Mouse (Mus musculus) brain, embryonic 14.5 days (tissue): ENCODE data around the gene Nfatc3. TPM values are rescaled to one million over a fixed set of nuclear protein-coding genes. Genes with fewer than 3 reads are reported as not detected.
"Not testable (repeated sequence)": the region's sequence is repeated elsewhere in the genome, so short reads cannot be mapped to it uniquely, and the experiment has no call there.

Source experiments
- DNase-seq: peaks from one replicate; pipeline ENCODE4 v3.0.0-alpha.2; 2011; ENCODE audit warnings: low read depth
- CTCF ChIP-seq: fragments of 200-500 bp; IDR thresholded peaks from 2 replicates; pipeline ENCODE4 v1.5.1; 2012; ENCODE audit warnings: inconsistent platforms, mild to moderate bottlenecking, moderate library complexity, borderline replicate concordance; ENCODE audit not compliant: insufficient read depth, insufficient read length; ENCODE audit errors: extremely low read depth
- POLR2A ChIP-seq: fragments of 200-500 bp; IDR thresholded peaks from 2 replicates; pipeline ENCODE4 v1.6.1; 2012; ENCODE audit warnings: mild to moderate bottlenecking, inconsistent platforms, borderline replicate concordance; ENCODE audit not compliant: poor library complexity, insufficient read depth, insufficient read length, severe bottlenecking; ENCODE audit errors: extremely low read depth
- polyA plus RNA-seq: library from polyadenylated mRNA; depleted of rRNA; stranded (reverse); fragments of >200 nt; gene quantifications from 2 replicates; pipeline ENCODE4 v1.2.3, GENCODE M21; 2012; rRNA removed

Nfatc3 gene
- polyA plus RNA-seq, result 11.1 and 13.1 TPM in 2 replicates

- TF ChIP-seq CTCF (no peak), POLR2A (no peak)
- peak; percentile 99 for DNase-seq
Measured at GRCm38 (mm10) chr8:106058731-106059612, at the start of gene Nfatc3. Gene Nfatc3, plus strand, starts transcription at chr8:106058840.

GRCm38 (mm10) chr8:106010748-106011642 is 47.6 kb upstream of the Nfatc3 start:
- TF ChIP-seq CTCF, result no peak
- TF ChIP-seq POLR2A, result peak; percentile 28; the same call in 1 of the 2 replicates
- DNase-seq, result peak; percentile 98

GRCm38 (mm10) chr8:106011643-106011986 is 47.0 kb upstream of the Nfatc3 start, which contains the start of gene Ddx28:
Gene Ddx28, minus strand, starts transcription at chr8:106011882.
- no peak for TF ChIP-seq CTCF
- TF ChIP-seq POLR2A, result no peak
- no peak for DNase-seq

- not testable (repeated sequence) for DNase-seq
Measured at GRCm38 (mm10) chr8:106012203-106012602, 46.4 kb upstream of the Nfatc3 start.

- TF ChIP-seq POLR2A, result no peak
- no peak for TF ChIP-seq CTCF
- no peak for DNase-seq
Measured at GRCm38 (mm10) chr8:106016284-106016683, 42.4 kb upstream of the Nfatc3 start.

GRCm38 (mm10) chr8:106017130-106017529 is 41.5 kb upstream of the Nfatc3 start:
- TF ChIP-seq POLR2A, result no peak
- TF ChIP-seq CTCF, result no peak

GRCm38 (mm10) chr8:106018039-106018438 is 40.6 kb upstream of the Nfatc3 start:
- no peak for DNase-seq
- TF ChIP-seq CTCF (no peak), POLR2A (no peak)

More at GRCm38 (mm10) chr8:106017130-106017529, 41.5 kb upstream of the Nfatc3 start:
- no peak for DNase-seq

- DNase-seq, result peak; percentile 84
- TF ChIP-seq CTCF (peak; percentile 91), POLR2A (no peak)
Measured at GRCm38 (mm10) chr8:106022483-106022882, 36.2 kb upstream of the Nfatc3 start.

- no peak for DNase-seq
- no peak for TF ChIP-seq CTCF
- TF ChIP-seq POLR2A, result no peak
Measured at GRCm38 (mm10) chr8:106038721-106039120, 19.9 kb upstream of the Nfatc3 start.

- TF ChIP-seq CTCF (no peak), POLR2A (no peak)
- no peak for DNase-seq
Measured at GRCm38 (mm10) chr8:106039605-106040004, 19.0 kb upstream of the Nfatc3 start.

GRCm38 (mm10) chr8:106040218-106040617 is 18.4 kb upstream of the Nfatc3 start:
- no peak for DNase-seq
- TF ChIP-seq CTCF, result no peak
- TF ChIP-seq POLR2A, result no peak

- TF ChIP-seq CTCF, result no peak
- no peak for TF ChIP-seq POLR2A
- DNase-seq, result no peak
Measured at GRCm38 (mm10) chr8:106043055-106043454, 15.6 kb upstream of the Nfatc3 start.

GRCm38 (mm10) chr8:106044151-106044550 is 14.5 kb upstream of the Nfatc3 start:
- TF ChIP-seq CTCF, result no peak
- no peak for TF ChIP-seq POLR2A
- DNase-seq, result no peak
